Mouse (Mus musculus): ENCODE results near the gene Tgm1.

DNA sequence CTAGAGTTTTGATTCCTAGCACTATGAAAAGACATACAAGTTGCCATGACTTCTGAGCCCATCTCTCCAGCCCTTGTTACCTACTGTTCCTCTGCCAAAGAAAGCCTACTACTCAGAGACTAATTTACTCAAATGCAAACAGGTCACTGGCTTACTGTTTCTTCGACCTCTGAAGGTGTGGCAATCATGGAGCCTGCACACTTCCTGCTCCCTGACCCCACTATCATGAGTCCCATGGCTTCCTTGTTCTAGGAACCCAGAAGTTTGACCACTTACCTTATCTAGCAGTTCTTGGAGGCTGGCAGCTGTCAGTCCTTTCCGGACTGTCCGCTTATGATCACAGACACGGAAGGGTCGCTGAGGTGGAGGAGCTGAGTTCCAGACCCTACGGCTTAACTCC lies 43.8 kb upstream of the Tgm1 start:
- no peak for TF ChIP-seq CTCF (IDR thresholded peaks at IDR 0.05; ENCODE audit: insufficient read depth, low read depth, low read length)
- TF ChIP-seq POLR2A (IDR thresholded peaks at IDR 0.05; ENCODE audit: insufficient read depth, low read depth, low read length): no peak

Measured in olfactory bulb, adult 2 months (tissue).